Mouse (Mus musculus): ENCODE measurements around the gene Ebi3. TPM values are rescaled to one million over a fixed set of nuclear protein-coding genes. Genes with fewer than 3 reads are reported as not detected.
A peak's percentile ranks its signal among the peaks of the same experiment; 100 is the strongest.
"Not testable (repeated sequence)": the region's sequence is repeated elsewhere in the genome, so short reads cannot be mapped to it uniquely, and the experiment has no call there.

Ebi3 gene
- polyA plus RNA-seq (2015; fragmentation: Nextera tagmentation; extraction: Ambion mirVana) = 3.3 and 3.8 TPM in 2 replicates

- H3K36me3 ChIP-seq = no peaks in the 10 kb centered on the region
- no peak within 1 kb of the TSS for H3K9ac ChIP-seq
- no peak within 1 kb of the TSS for H3K4me3 ChIP-seq
Observed at GRCm38 (mm10) chr17:55952447-55953027, at the start of gene Ebi3. Gene Ebi3 (plus strand): TSS chr17:55952640.

GRCm38 (mm10) chr17:55903087-55903486 is 49.4 kb upstream of the Ebi3 start:
- Histone ChIP-seq H3K4me3 (no peak overlapping the region), H3K27ac (no peak overlapping the region), H3K36me3 (peaks cover 5% of the 10 kb centered on the region), H3K9me3 (no peaks in the 10 kb centered on the region; the same call in 1 of the 2 replicates), H3K4me2 (no peak overlapping the region), H3K4me1 (no peaks in the 10 kb centered on the region), H3K27me3 (no peaks in the 10 kb centered on the region), H3K9ac (no peak overlapping the region)
- ATAC-seq (ENCODE audit: insufficient number of reproducible peaks, low FRiP score, low TSS enrichment, low read depth) = no peak
- WGBS = 76% methylated on average over 2 of the region's 2 CpGs

More at GRCm38 (mm10) chr17:55952447-55953027, at the start of gene Ebi3:
- Histone ChIP-seq H3K4me2 (no peak within 1 kb of the TSS), H3K27me3 (peaks cover 26% of the 10 kb centered on the region), H3K27ac (no peak within 1 kb of the TSS), H3K9me3 (no peaks in the 10 kb centered on the region), H3K4me1 (peaks cover 12% of the 10 kb centered on the region)
- 70% methylated on average over 6 of the region's 6 CpGs for WGBS
- ATAC-seq (ENCODE audit: insufficient number of reproducible peaks, low FRiP score, low TSS enrichment, low read depth) = no peak

- ATAC-seq (ENCODE audit: insufficient number of reproducible peaks, low FRiP score, low TSS enrichment, low read depth) = no peak
- 84% methylated on average over 1 of the region's 1 CpGs for WGBS
- no peaks in the 10 kb centered on the region for H3K4me1 ChIP-seq
- H3K9me3 ChIP-seq = no peaks in the 10 kb centered on the region
- H3K27me3 ChIP-seq = no peaks in the 10 kb centered on the region
- no peak overlapping the region for H3K4me3 ChIP-seq
- H3K27ac ChIP-seq = no peak overlapping the region
- H3K9ac ChIP-seq = no peak overlapping the region
- no peak overlapping the region for H3K4me2 ChIP-seq
- no peaks in the 10 kb centered on the region for H3K36me3 ChIP-seq
Observed at GRCm38 (mm10) chr17:55903687-55904086, 48.8 kb upstream of the Ebi3 start.

- H3K27me3 ChIP-seq = no peaks in the 10 kb centered on the region
- H3K4me3 ChIP-seq = no peak overlapping the region
- no peaks in the 10 kb centered on the region for H3K36me3 ChIP-seq
- H3K9me3 ChIP-seq = no peaks in the 10 kb centered on the region
- H3K27ac ChIP-seq = no peak overlapping the region
- H3K9ac ChIP-seq = no peak overlapping the region
- H3K4me1 ChIP-seq = no peaks in the 10 kb centered on the region
- WGBS = 79% methylated on average over 6 of the region's 6 CpGs
- no peak for ATAC-seq (ENCODE audit: insufficient number of reproducible peaks, low FRiP score, low TSS enrichment, low read depth)
- H3K4me2 ChIP-seq = no peak overlapping the region
Observed at GRCm38 (mm10) chr17:55904131-55904530, 48.3 kb upstream of the Ebi3 start.

- Histone ChIP-seq H3K4me2 (no peak overlapping the region), H3K4me3 (no peak overlapping the region), H3K4me1 (no peaks in the 10 kb centered on the region), H3K9ac (no peak overlapping the region), H3K9me3 (no peaks in the 10 kb centered on the region), H3K27ac (no peak overlapping the region), H3K36me3 (no peaks in the 10 kb centered on the region), H3K27me3 (no peaks in the 10 kb centered on the region)
- no peak for ATAC-seq (ENCODE audit: insufficient number of reproducible peaks, low FRiP score, low TSS enrichment, low read depth)
Observed at GRCm38 (mm10) chr17:55906669-55907068, 45.8 kb upstream of the Ebi3 start.

GRCm38 (mm10) chr17:55931553-55932502 is 20.6 kb upstream of the Ebi3 start:
- H3K27me3 ChIP-seq = no peaks in the 10 kb centered on the region
- peak overlapping the region; percentile 79 for H3K4me2 ChIP-seq
- H3K4me3 ChIP-seq = peak overlapping the region; percentile 54
- peak overlapping the region; percentile 54 for H3K9ac ChIP-seq
- H3K36me3 ChIP-seq = no peaks in the 10 kb centered on the region
- 0 out of 2 replicates have a peak, but pooled peaks cover 4% of the 10 kb centered on the region for H3K9me3 ChIP-seq
- WGBS = 1% methylated on average over 33 of the region's 33 CpGs
- H3K27ac ChIP-seq = peak overlapping the region; percentile 66
- H3K4me1 ChIP-seq = no peaks in the 10 kb centered on the region
- ATAC-seq (ENCODE audit: insufficient number of reproducible peaks, low FRiP score, low TSS enrichment, low read depth) = peak; percentile 87

GRCm38 (mm10) chr17:55932635-55933034 is 19.8 kb upstream of the Ebi3 start:
- Histone ChIP-seq H3K27me3 (no peaks in the 10 kb centered on the region), H3K4me1 (no peaks in the 10 kb centered on the region), H3K27ac (no peak overlapping the region), H3K9me3 (0 out of 2 replicates have a peak, but pooled peaks cover 4% of the 10 kb centered on the region), H3K36me3 (no peaks in the 10 kb centered on the region), H3K4me3 (peak overlapping the region; percentile 54), H3K9ac (no peak overlapping the region), H3K4me2 (peak overlapping the region; percentile 79)
- WGBS = 78% methylated on average over 2 of the region's 2 CpGs
- no peak for ATAC-seq (ENCODE audit: insufficient number of reproducible peaks, low FRiP score, low TSS enrichment, low read depth)

GRCm38 (mm10) chr17:55933191-55933590 is 19.2 kb upstream of the Ebi3 start:
- Histone ChIP-seq H3K27ac (no peak overlapping the region), H3K4me1 (no peaks in the 10 kb centered on the region), H3K4me2 (no peak overlapping the region), H3K27me3 (no peaks in the 10 kb centered on the region), H3K9me3 (0 out of 2 replicates have a peak, but pooled peaks cover 4% of the 10 kb centered on the region), H3K4me3 (no peak overlapping the region), H3K36me3 (no peaks in the 10 kb centered on the region), H3K9ac (no peak overlapping the region)
- WGBS = 95% methylated on average over 15 of the region's 15 CpGs
- ATAC-seq (ENCODE audit: insufficient number of reproducible peaks, low FRiP score, low TSS enrichment, low read depth) = no peak

- Histone ChIP-seq H3K27ac (peak overlapping the region; percentile 94), H3K4me3 (peak overlapping the region; percentile 53), H3K4me2 (peak overlapping the region; percentile 81)
- H3K4me1 ChIP-seq; H3K27me3 ChIP-seq; H3K9me3 ChIP-seq; H3K36me3 ChIP-seq; H3K9ac ChIP-seq; ATAC-seq (ENCODE audit: insufficient number of reproducible peaks, low FRiP score, low TSS enrichment, low read depth): not testable (repeated sequence)
- WGBS = 23% methylated on average over 10 of the region's 10 CpGs
Observed at GRCm38 (mm10) chr17:55944387-55944865, 8.0 kb upstream of the Ebi3 start.

- Histone ChIP-seq H3K4me3 (peak overlapping the region; percentile 53), H3K27ac (peak overlapping the region; percentile 94), H3K9ac (peak overlapping the region; percentile 44), H3K4me2 (peak overlapping the region; percentile 81)
- WGBS = under 1% methylated on average over 56 of the region's 56 CpGs
- not testable (repeated sequence) for H3K36me3 ChIP-seq, H3K9me3 ChIP-seq, H3K4me1 ChIP-seq, H3K27me3 ChIP-seq
- peak; percentile 95 for ATAC-seq (ENCODE audit: insufficient number of reproducible peaks, low FRiP score, low TSS enrichment, low read depth)
Observed at GRCm38 (mm10) chr17:55944866-55945682, 7.4 kb upstream of the Ebi3 start.

GRCm38 (mm10) chr17:55945696-55946095 is 6.7 kb upstream of the Ebi3 start:
- H3K27me3 ChIP-seq = 0 out of 2 replicates have a peak, but pooled peaks cover 4% of the 10 kb centered on the region
- H3K4me1 ChIP-seq = no peaks in the 10 kb centered on the region; the same call in 1 of the 2 replicates
- peak overlapping the region; percentile 53 for H3K4me3 ChIP-seq
- ATAC-seq (ENCODE audit: insufficient number of reproducible peaks, low FRiP score, low TSS enrichment, low read depth) = no peak
- peak overlapping the region; percentile 81 for H3K4me2 ChIP-seq
- H3K27ac ChIP-seq = peak overlapping the region; percentile 94
- no peaks in the 10 kb centered on the region for H3K36me3 ChIP-seq
- no peaks in the 10 kb centered on the region for H3K9me3 ChIP-seq
- H3K9ac ChIP-seq = peak overlapping the region; percentile 44; the same call in 1 of the 2 replicates
- WGBS = 18% methylated on average over 5 of the region's 5 CpGs

All from limb, embryonic 15.5 days (tissue).